Mouse (Mus musculus): ENCODE results near the gene Mapk10.

DNA sequence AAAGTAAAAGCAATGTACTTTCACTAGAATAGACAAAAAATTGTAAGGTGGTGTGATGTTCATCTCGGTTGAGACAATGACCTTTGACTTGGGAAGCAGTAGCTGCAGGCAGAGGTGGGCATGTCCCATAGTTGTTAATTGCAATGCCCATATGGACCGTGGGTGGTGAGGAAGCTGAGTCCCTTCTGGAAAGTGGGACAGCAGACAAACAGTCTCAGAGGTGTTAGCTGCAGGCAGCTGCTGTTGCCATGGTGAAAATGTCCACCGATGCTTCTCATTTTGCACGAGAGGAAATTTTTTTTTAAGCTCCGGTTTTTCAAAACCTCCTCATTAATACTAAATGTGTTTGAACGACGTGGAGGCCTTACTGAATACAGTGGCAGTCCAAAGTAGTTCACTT, 36.5 kb downstream of the Mapk10 start:
- no peak for TF ChIP-seq NANOG (IDR thresholded peaks at IDR 0.05; ENCODE audit: borderline replicate concordance, low read length)
- no peak for TF ChIP-seq CTCF (conservative IDR thresholded peaks at IDR 0.05; ENCODE audit: low read length)
